Mouse (Mus musculus) bone marrow macrophage, adult 2 months (primary cell): ENCODE data around the gene Htra3.

ENCODE experiments used
- CTCF ChIP-seq: IDR thresholded peaks from 2 replicates; pipeline ENCODE4 v1.5.1; 2012; ENCODE audit warnings: low read depth, mild to moderate bottlenecking, low read length, moderate library complexity
- POLR2A ChIP-seq: IDR thresholded peaks from 2 replicates; pipeline ENCODE4 v1.6.1; 2012; ENCODE audit warnings: mild to moderate bottlenecking, low read depth, low read length, borderline replicate concordance

- TF ChIP-seq POLR2A, result no peak
- no peak for TF ChIP-seq CTCF
These were observed 17.5 kb downstream of the Htra3 start for GRCm38 (mm10) chr5:35662021-35662545.
